Mouse (Mus musculus): ENCODE measurements around the gene Trim61.

Trim61 gene

GRCm38 (mm10) chr8:64987731-64988130 is 30.6 kb downstream of the Trim61 start, which contains the start of gene Trim75:
TSS of gene Trim75 (minus strand) at chr8:64987831.
- DNase-seq (ENCODE audit: low spot score in 2 of 2): no peak

GRCm38 (mm10) chr8:64983150-64983897 is 35.0 kb downstream of the Trim61 start:
- no peak for DNase-seq (ENCODE audit: low spot score in 2 of 2)
